In genomic region chr14:20400071-20400470, GRCm38 (mm10) we compare ENCODE assay signal across 8 mouse cellular contexts. TPM values are rescaled to one million over a fixed set of nuclear protein-coding genes. Genes with fewer than 3 reads are reported as not detected.
A peak's percentile ranks its signal among the peaks of the same experiment; 100 is the strongest.
DNase-seq lines count a peak whose midpoint lies in the region; ATAC-seq and TF ChIP-seq lines count a peak whose summit lies in the region.

No protein-coding gene starts in this region.

- H3K27ac ChIP-seq in gastrocnemius, adult 2 months, result no peak overlapping the region
- no peak overlapping the region for H3K27ac ChIP-seq in liver, embryonic 13.5 days
- H3K27ac ChIP-seq in stomach, postnatal 0 days (replicated peaks), result no peak overlapping the region

- no peak for TF ChIP-seq EP300 in stomach, postnatal 0 days (optimal IDR thresholded peaks at IDR 0.05)

- no peak overlapping the region for H3K9ac ChIP-seq in liver, embryonic 13.5 days
- no peak overlapping the region for H3K9ac ChIP-seq in stomach, postnatal 0 days (ENCODE audit: low read length)

- DNase-seq in gastrocnemius, adult 2 months, result peak; percentile 60
- no peak for DNase-seq in gastrocnemius, postnatal 4 days (ENCODE audit: low spot score in 2 of 2)
- peak; percentile 45 for DNase-seq in right cerebral cortex, adult 18-20 months
- no peak for DNase-seq in right cerebral cortex, postnatal 25 days
- peak; percentile 57 for DNase-seq in embryo, embryonic 10.5 days (ENCODE audit: low spot score)
- DNase-seq in liver, embryonic 13.5 days, result peak; percentile 31
- peak; percentile 46 for DNase-seq in stomach, postnatal 0 days (ENCODE audit: low spot score)
- no peak for DNase-seq in layer of hippocampus, postnatal 36 days

- no peaks in the 10 kb centered on the region for H3K27me3 ChIP-seq in liver, embryonic 13.5 days
- no peaks in the 10 kb centered on the region for H3K27me3 ChIP-seq in stomach, postnatal 0 days (ENCODE audit: control insufficient read depth, insufficient read depth, low read length)

- peak; percentile 81 for TF ChIP-seq CTCF in gastrocnemius, adult 2 months (IDR thresholded peaks at IDR 0.05)
- TF ChIP-seq CTCF in stomach, postnatal 0 days (IDR thresholded peaks at IDR 0.05; ENCODE audit: low read depth), result peak; percentile 78

- H3K4me3 ChIP-seq in gastrocnemius, adult 2 months, result no peak overlapping the region
- no peak overlapping the region for H3K4me3 ChIP-seq in liver, embryonic 13.5 days (replicated peaks)
- no peak overlapping the region for H3K4me3 ChIP-seq in stomach, postnatal 0 days (ENCODE audit: low read depth, low read length)

- ATAC-seq in liver, embryonic 13.5 days (ENCODE audit: low read depth), result peak; percentile 62
- peak; percentile 73; the same call in 1 of the 2 replicates for ATAC-seq in stomach, postnatal 0 days (ENCODE audit: low FRiP score, low TSS enrichment)

- H3K36me3 ChIP-seq in liver, embryonic 13.5 days, result no peaks in the 10 kb centered on the region
- H3K36me3 ChIP-seq in stomach, postnatal 0 days (ENCODE audit: control insufficient read depth, insufficient read depth, low read length), result no peaks in the 10 kb centered on the region

- intact Hi-C loops in gastrocnemius, adult 2 months (cut with DNase I), result loop anchor here (2.0 to 5.0 kb wide), 2 partner anchors 25 to 77 kb away; no protein-coding TSS in a partner anchor

- no peak overlapping the region for H3K4me2 ChIP-seq in liver, embryonic 13.5 days
- H3K4me2 ChIP-seq in stomach, postnatal 0 days (replicated peaks; ENCODE audit: low read depth), result no peak overlapping the region

- 21% methylated on average over 1 of the region's 1 CpGs for WGBS in liver, embryonic 13.5 days (ENCODE audit: insufficient replicate concordance)
- 55% methylated on average over 1 of the region's 1 CpGs for WGBS in stomach, postnatal 0 days

- H3K9me3 ChIP-seq in liver, embryonic 13.5 days (replicated peaks), result no peaks in the 10 kb centered on the region
- no peaks in the 10 kb centered on the region for H3K9me3 ChIP-seq in stomach, postnatal 0 days (ENCODE audit: control insufficient read depth, low read length)

- no peaks in the 10 kb centered on the region for H3K4me1 ChIP-seq in liver, embryonic 13.5 days (replicated peaks)
- no peaks in the 10 kb centered on the region for H3K4me1 ChIP-seq in stomach, postnatal 0 days (replicated peaks; ENCODE audit: control insufficient read depth, insufficient read depth)

RNA-seq across cellular contexts. Expression of gene Mrps16, which starts 6.6 kb away (rescaled TPM):
- total RNA-seq in gastrocnemius, adult 2 months (2021), result 10 to 100 TPM; 43.1 to 57.5 TPM
- 10 to 100 TPM; 51.8 to 54.7 TPM for total RNA-seq in gastrocnemius, postnatal 4 days (2021)
- polyA plus RNA-seq in liver, embryonic 13.5 days (2015; fragmentation: Nextera tagmentation; extraction: Ambion mirVana), result 71.5 and 73.0 TPM in 2 replicates
- polyA plus RNA-seq in stomach, postnatal 0 days (2015; fragmentation: Nextera tagmentation; extraction: Ambion mirVana), result 65.0 and 77.4 TPM in 2 replicates
- total RNA-seq in layer of hippocampus, postnatal 36 days (2021), result 10 to 100 TPM; 34.0 to 37.4 TPM

RNA-seq across cellular contexts. Expression of gene Dnajc9, which starts 11.4 kb away (rescaled TPM):
- 10 to 100 TPM in 1 of 2 experiments, 1 to 10 TPM in 1; 8.4 to 12.4 TPM for total RNA-seq in gastrocnemius, adult 2 months (2021)
- 10 to 100 TPM; 27.5 to 29.9 TPM for total RNA-seq in gastrocnemius, postnatal 4 days (2021)
- polyA plus RNA-seq in liver, embryonic 13.5 days (2015; fragmentation: Nextera tagmentation; extraction: Ambion mirVana), result 133 and 148 TPM in 2 replicates
- polyA plus RNA-seq in stomach, postnatal 0 days (2015; fragmentation: Nextera tagmentation; extraction: Ambion mirVana), result 41.7 and 42.7 TPM in 2 replicates
- total RNA-seq in layer of hippocampus, postnatal 36 days (2021), result 10 to 100 TPM; 24.8 to 25.0 TPM

RNA-seq across cellular contexts. Expression of gene Cfap70, which starts 52.0 kb away (rescaled TPM):
- total RNA-seq in gastrocnemius, adult 2 months (2021), result under 1 TPM; 0.05 to 0.33 TPM
- total RNA-seq in gastrocnemius, postnatal 4 days (2021), result under 1 TPM; 0.21 to 0.64 TPM
- not detected in 2 replicates for polyA plus RNA-seq in liver, embryonic 13.5 days (2015; fragmentation: Nextera tagmentation; extraction: Ambion mirVana)
- polyA plus RNA-seq in stomach, postnatal 0 days (2015; fragmentation: Nextera tagmentation; extraction: Ambion mirVana), result 0.16 and 0.25 TPM in 2 replicates
- 1 to 10 TPM in 1 of 2 experiments, under 1 TPM in 1; 0.75 to 2.4 TPM for total RNA-seq in layer of hippocampus, postnatal 36 days (2021)

RNA-seq across cellular contexts. Expression of gene Fam149b, which starts 52.1 kb away (rescaled TPM):
- 10 to 100 TPM; 18.2 to 22.7 TPM for total RNA-seq in gastrocnemius, adult 2 months (2021)
- 10 to 100 TPM; 28.7 to 31.7 TPM for total RNA-seq in gastrocnemius, postnatal 4 days (2021)
- 8.2 and 8.4 TPM in 2 replicates for polyA plus RNA-seq in liver, embryonic 13.5 days (2015; fragmentation: Nextera tagmentation; extraction: Ambion mirVana)
- polyA plus RNA-seq in stomach, postnatal 0 days (2015; fragmentation: Nextera tagmentation; extraction: Ambion mirVana), result 13.5 and 14.8 TPM in 2 replicates
- total RNA-seq in layer of hippocampus, postnatal 36 days (2021), result 10 to 100 TPM; 50.8 to 53.1 TPM

RNA-seq across cellular contexts. Expression of gene Ecd, which starts 52.1 kb away (rescaled TPM):
- 10 to 100 TPM; 32.7 to 38.9 TPM for total RNA-seq in gastrocnemius, adult 2 months (2021)
- 10 to 100 TPM; 26.8 to 34.3 TPM for total RNA-seq in gastrocnemius, postnatal 4 days (2021)
- polyA plus RNA-seq in liver, embryonic 13.5 days (2015; fragmentation: Nextera tagmentation; extraction: Ambion mirVana), result 35.6 and 39.2 TPM in 2 replicates
- polyA plus RNA-seq in stomach, postnatal 0 days (2015; fragmentation: Nextera tagmentation; extraction: Ambion mirVana), result 21.5 and 23.4 TPM in 2 replicates
- total RNA-seq in layer of hippocampus, postnatal 36 days (2021), result 10 to 100 TPM; 34.9 to 35.5 TPM

Comparison
In these comparisons a context has a peak if more than half of its experiments do, and no peak if none do; other contexts are left out.
1. DNase-seq: peak in gastrocnemius, adult 2 months (single experiment), right cerebral cortex, adult 18-20 months (single experiment), embryo, embryonic 10.5 days (single experiment), liver, embryonic 13.5 days (single experiment) and stomach, postnatal 0 days (single experiment); none in gastrocnemius, postnatal 4 days (0 of 2), right cerebral cortex, postnatal 25 days (single experiment) and layer of hippocampus, postnatal 36 days (0 of 2).